Mouse (Mus musculus) limb, embryonic 15.5 days (tissue): ENCODE data around the gene Hsd17b3. TPM values are rescaled to one million over a fixed set of nuclear protein-coding genes. Genes with fewer than 3 reads are reported as not detected.

Experiments used
- ATAC-seq: fragments of 200-750 bp; cut with Nextera tagmentation; 2 replicates; pipeline ENCODE4 v1.8.0; 2017; ENCODE audit warnings: low read depth, moderate TSS enrichment; ENCODE audit not compliant: insufficient number of reproducible peaks, low FRiP score, low TSS enrichment
- H3K27ac ChIP-seq: fragments of 300-500 bp; sonication (generic); 2 replicates; pipeline ENCODE4 v1.5.1; 2015; ENCODE audit warnings: moderate library complexity, mild to moderate bottlenecking, inconsistent platforms
- H3K27me3 ChIP-seq: fragments of 300-500 bp; sonication (generic); 2 replicates; pipeline ENCODE4 v1.6.1; 2015; ENCODE audit warnings: inconsistent platforms
- H3K36me3 ChIP-seq: fragments of 300-500 bp; sonication (generic); 2 replicates; pipeline ENCODE4 v1.6.1; 2015; ENCODE audit warnings: inconsistent platforms
- H3K4me1 ChIP-seq: fragments of 300-500 bp; sonication (generic); 2 replicates; pipeline ENCODE4 v1.6.1; 2015; ENCODE audit warnings: inconsistent platforms
- H3K4me2 ChIP-seq: fragments of 300-500 bp; sonication (generic); 2 replicates; pipeline ENCODE4 v1.6.1; 2015; ENCODE audit warnings: mild to moderate bottlenecking, inconsistent platforms
- H3K4me3 ChIP-seq: fragments of 300-500 bp; sonication (generic); 2 replicates; pipeline ENCODE4 v1.5.1; 2015; ENCODE audit warnings: mild to moderate bottlenecking, inconsistent platforms
- H3K9ac ChIP-seq: fragments of 300-500 bp; sonication (generic); 2 replicates; pipeline ENCODE4 v1.6.1; 2015; ENCODE audit warnings: inconsistent platforms
- H3K9me3 ChIP-seq: fragments of 300-500 bp; sonication (generic); 2 replicates; pipeline ENCODE4 v1.6.1; 2016; ENCODE audit warnings: inconsistent platforms
- whole genome bisulfite sequencing: fragments of 180-500 bp; shearing (Covaris S2); methylation state at CpG from one replicate; pipeline ENCODE4 v1.1.7; 2015; 5-methylcytosine and 5-hydroxymethylcytosine counted together
- polyA plus RNA-seq: library from polyadenylated mRNA; unstranded; fragments of >200 nt; fragmentation: Nextera tagmentation; extraction: Ambion mirVana; gene quantifications from 2 replicates; pipeline ENCODE4 v1.2.1, GENCODE M21; 2015

Gene Hsd17b3
- polyA plus RNA-seq, 1 experiment from 2014 or later, result not detected

- Histone ChIP-seq H3K4me1 (peaks cover 6% of the 10 kb centered on the region), H3K4me2 (no peak overlapping the region), H3K9me3 (no peaks in the 10 kb centered on the region), H3K27me3 (no peaks in the 10 kb centered on the region), H3K27ac (no peak overlapping the region), H3K4me3 (no peak overlapping the region), H3K9ac (no peak overlapping the region), H3K36me3 (no peaks in the 10 kb centered on the region)
- ATAC-seq, result no peak
- WGBS, result 64% methylated on average over 4 of the region's 4 CpGs
Observed at GRCm38 (mm10) chr13:64016048-64016447, 73.0 kb downstream of the Hsd17b3 start.

DNA sequence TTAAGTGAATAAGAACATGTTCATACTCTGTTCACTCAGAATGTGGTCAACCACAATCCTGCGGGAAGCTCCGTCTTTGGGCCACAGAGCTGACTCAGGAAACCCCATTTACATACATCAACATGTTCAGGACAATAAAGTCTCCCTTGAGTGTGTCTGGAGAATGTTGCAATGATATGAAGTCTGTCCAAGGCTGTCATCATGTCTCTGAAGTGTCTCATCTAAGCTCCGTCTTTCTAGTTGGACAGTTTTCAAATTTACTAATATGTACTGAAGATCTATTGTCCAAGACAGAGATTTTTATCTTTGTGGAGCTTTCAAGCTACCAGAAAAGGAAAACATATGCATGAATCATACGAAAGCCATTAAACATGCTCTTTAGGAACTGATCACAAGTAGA, 77.9 kb downstream of the Hsd17b3 start:
- Histone ChIP-seq H3K27ac (no peak overlapping the region), H3K36me3 (no peaks in the 10 kb centered on the region), H3K4me2 (no peak overlapping the region), H3K4me1 (no peaks in the 10 kb centered on the region; the same call in 1 of the 2 replicates), H3K9ac (no peak overlapping the region), H3K27me3 (no peaks in the 10 kb centered on the region), H3K9me3 (no peaks in the 10 kb centered on the region), H3K4me3 (no peak overlapping the region)
- no peak for ATAC-seq
- WGBS, result 71% methylated on average over 4 of the region's 4 CpGs

Other genes with a start within 250 kb of the Hsd17b3 start
- 6.3 and 7.5 TPM in 2 replicates for gene Slc35d2, start 40.1 kb upstream of the Hsd17b3 start, polyA plus RNA-seq
- 21.0 and 21.2 TPM in 2 replicates for gene Zfp367, start 64.0 kb upstream of the Hsd17b3 start, polyA plus RNA-seq
- 18.7 and 21.5 TPM in 2 replicates for gene Habp4, start 72.6 kb upstream of the Hsd17b3 start, polyA plus RNA-seq
- gene Cdc14b, start 186.1 kb upstream of the Hsd17b3 start, polyA plus RNA-seq, result 11.3 and 12.7 TPM in 2 replicates
- gene Aaed1, start 223.5 kb upstream of the Hsd17b3 start, polyA plus RNA-seq, result 44.8 and 46.3 TPM in 2 replicates